Mouse (Mus musculus) naive thymus-derived CD4-positive, alpha-beta T cell, adult 2 months (primary cell): ENCODE data around the gene Chchd10.
A peak's percentile ranks its signal among the peaks of the same experiment; 100 is the strongest.
"Not testable (repeated sequence)": the region's sequence is repeated elsewhere in the genome, so short reads cannot be mapped to it uniquely, and the experiment has no call there.

ENCODE experiments used
- DNase-seq: peaks from one replicate; pipeline ENCODE4 v3.0.0-alpha.2; 2011; ENCODE audit warnings: low read depth

The Chchd10 gene

DNA sequence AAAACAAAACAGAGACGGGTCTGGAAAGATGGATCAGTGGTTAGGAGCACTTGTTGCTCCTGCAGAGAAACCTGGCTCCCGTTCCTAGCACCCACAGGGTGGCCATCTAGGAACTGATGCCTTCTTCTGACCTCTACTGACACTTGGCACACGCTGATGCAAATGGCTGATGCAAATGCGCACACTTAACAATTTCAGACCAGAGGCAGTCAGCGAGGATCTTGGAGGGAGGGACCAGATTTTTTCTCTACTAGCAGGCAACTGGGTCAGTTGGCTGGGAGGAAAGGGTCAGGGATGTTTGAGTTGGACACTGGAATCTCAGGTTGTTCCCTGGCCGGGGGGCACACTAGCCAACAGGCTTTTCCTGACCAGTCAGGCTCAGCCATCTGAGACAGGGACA is at the start of gene Chchd10:
Chchd10 (plus strand) TSS at position 240 of the 400 bp plus-strand sequence.
- DNase-seq, result no peak

DNA sequence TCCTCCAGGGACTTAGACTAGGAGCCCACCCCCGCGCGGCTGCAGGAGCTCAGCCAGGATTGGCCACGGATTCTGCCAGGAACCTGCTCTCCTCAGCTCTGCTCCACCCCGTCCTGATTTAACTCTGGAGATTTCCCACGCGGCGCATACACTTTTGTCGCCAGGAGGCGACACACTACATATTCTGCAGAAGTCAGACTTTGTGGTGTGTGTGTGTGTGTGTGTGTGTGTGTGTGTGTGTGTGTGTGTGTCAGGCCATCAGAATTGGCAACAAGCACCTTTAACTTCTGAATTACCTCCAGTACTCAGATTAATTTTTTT is 49.7 kb upstream of the Chchd10 start:
- peak; percentile 76 for DNase-seq

DNA sequence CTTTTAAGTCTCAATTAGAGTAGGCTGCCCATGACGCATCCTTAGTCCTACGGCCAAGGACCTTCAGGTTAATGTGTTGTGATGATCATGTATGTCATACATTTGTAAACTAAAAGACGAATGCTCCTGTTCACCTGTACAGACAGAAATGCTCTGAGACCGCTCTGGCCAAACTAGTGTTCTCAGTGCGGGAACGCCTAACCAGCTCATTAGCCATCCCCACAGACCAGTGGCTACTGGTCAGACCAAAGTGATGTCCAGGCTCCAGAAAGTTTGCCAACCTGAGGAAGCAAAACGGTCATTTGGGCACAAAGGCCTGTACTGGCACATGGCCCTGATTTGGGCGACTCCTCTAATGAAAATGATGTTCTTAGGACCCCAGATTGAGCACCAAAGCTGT is 48.2 kb upstream of the Chchd10 start:
- DNase-seq, result no peak

DNA sequence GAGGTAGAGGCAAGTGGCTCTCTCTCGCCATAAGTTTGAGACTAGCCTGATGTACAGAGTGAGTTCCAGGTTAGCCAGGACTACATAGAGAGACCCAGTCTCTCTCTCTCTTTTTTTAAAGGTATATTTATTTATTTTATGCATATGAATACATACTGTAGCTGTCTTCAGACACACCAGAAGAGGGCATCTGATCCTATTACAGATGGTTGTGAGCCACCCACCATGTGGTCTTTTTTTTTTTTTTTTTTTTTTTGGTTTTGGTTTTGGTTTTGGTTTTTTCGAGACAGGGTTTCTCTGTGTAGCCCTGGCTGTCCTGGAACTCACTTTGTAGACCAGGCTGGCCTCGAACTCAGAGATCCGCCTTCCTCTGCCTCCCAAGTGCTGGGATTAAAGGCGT is 45.4 kb upstream of the Chchd10 start:
- DNase-seq, result not testable (repeated sequence)

DNA sequence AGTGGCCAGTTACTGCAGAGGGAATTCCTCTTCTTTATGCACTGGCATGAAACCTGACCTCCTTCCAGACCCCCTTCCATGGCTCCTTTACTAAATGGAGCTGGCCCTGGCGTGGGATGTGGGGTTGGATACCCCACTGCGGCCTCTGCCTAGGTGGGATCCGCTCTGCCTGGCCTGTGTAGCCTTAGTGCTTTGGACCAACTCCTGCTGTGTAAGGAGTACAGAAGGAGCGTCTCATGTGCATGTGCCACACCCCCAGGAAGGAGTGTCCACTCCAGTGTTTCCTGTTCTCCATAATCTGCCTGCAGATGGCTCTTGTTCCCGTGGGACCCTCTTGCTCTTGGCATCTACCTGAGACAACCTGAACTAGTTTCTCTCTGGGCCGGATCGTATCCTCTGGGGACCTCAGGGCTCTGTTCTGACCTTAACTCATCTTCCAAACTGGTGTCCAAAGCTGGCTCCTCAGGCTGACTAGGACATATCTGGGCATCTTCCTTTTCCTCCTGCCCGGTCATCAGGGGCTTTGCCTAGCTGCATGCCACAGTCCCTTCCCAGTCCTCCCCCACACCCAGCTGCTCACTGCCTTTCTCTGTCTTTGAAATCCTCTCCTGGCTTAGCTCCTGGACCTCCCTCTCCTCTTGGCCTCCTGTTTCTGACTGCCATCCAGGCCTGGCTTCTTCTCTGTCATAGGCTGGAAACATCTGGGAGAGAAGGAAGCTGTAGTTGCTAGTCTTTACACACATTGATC is 43.4 kb upstream of the Chchd10 start:
- no peak for DNase-seq

DNA sequence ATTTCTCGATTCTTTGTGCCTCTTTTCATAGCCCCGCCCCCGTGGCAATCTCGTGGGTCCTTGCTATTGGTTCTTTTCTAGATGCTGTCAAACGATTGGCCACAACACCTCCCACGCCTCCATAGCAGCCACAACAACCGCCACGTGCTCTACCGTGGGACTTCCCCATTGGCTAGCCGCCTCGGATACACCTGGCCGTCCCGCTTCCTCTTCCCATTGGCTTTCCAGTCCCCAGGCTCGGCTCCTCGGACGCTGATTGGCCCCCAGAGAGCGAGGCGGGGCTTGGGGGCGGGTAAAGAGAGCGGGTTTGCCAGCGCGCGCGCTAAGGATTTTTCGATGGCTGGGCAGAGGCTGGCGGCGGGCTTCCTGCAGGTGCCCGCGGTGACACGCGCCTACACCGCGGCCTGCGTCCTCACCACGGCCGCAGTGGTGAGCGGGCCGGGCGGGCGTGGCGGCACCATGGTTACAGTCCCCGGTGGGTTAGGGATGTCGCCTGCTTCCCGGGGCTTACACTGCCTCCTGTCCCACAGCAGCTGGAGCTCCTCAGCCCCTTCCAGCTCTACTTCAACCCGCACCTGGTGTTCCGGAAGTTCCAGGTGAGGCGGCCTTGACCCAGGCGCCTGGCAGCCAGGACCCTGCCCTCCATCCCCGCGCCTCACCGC is 39.7 kb upstream of the Chchd10 start, which contains the start of gene Derl3:
Derl3 (plus strand) TSS at position 325 of the 662 bp plus-strand sequence.
- DNase-seq, result peak; percentile 97

DNA sequence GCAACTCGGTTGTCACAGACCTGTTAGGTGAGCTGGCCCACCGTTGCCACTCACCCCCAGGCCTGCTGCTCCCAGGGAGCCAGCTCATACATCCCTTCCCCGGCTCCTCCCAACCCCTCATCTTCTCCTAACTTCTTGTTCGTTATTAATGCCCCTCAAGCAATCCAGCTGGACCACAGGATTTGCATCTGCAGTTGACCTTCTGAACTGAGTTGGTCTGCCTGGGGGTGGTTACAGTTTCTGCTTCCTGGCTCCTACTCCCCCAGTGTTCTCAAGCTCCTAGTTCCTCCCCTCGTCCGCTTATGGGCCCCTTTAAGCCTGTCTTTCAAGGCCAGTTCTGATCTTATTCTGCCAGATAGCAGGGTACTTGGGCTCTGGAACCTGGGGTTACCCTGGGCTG is 38.3 kb upstream of the Chchd10 start:
- DNase-seq, result no peak

DNA sequence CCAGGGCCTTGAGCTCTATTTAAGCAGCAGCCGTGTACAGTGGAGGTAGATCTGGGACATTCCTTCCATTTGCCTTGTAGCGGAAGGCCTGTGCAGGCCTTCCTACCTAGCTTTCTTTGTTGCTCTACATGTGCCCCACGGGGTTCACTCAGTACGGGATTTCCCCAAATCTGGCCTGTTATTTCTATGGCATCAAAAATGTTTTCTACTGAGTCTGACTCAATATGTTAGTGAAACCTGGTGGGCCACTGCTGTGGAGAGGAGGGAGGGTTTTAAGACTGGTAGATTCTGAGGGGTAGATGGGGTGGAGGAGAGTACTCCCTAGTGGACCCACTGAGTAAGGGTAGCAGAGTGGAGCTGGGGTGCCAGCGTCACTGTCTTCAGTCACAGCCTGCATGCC is 37.2 kb upstream of the Chchd10 start:
- DNase-seq, result no peak

DNA sequence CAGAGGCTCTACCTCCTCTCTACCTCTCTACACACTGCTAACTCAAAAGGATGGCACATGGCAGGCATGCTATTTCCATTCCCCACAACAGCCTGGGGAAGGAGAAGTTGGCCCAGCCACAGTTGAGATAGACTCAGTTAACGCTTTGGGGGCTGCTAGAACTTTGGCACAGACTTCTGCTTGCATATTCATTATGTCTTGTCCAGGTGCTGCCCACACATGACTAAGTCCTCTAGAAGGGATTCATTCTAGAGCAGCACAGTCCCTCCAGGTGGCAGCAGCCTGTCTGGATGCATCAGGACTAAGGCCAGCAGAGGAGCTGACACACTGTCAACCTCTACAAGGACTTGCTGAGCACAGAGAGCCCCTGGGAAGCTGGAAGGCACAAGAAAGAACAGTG is 36.7 kb upstream of the Chchd10 start:
- no peak for DNase-seq

DNA sequence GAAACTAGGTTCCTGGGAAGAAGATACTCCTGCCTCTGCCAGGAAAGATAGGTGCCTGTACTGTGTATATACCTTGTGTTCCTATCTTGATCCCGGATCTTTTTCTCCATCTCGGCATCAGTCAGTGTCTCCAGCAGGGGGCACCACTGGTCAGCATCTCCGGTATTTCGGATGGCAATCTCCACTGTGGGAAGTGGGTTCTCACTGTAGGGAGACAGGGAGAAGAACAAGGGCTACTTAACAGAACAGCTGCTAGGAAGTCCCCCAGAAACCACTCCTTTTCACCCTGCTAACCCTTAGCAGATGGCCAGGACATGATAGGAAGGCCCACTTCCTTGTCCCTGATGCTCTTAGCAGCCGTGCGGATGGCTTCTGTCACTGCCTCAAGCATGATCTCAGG is 35.6 kb upstream of the Chchd10 start:
- peak; percentile 65 for DNase-seq

DNA sequence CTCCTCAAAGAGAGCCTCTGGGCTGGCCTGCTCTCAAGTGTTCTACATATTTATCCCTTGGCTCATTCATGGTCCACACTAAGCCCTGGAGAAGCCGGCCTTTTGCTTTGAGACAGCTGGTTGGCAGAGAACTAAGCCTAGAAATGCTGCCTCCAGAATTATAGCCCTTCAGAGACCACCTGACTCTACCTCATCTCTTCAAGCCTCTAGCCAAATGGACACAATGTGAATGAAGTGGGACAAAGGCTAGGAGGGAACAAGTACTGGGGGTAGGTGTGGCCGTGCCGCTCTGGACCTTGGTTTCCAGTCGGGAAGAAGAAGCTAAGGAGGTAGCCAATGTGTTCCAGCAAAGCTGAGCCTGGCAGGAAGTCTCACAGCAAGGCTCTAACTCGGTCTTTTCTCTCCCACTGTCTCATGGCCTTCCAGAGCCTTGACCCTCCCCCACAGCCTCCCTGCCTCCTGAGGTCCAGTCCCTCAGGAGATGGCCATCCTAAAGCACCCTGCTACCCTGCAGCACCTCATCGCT is 34.8 kb upstream of the Chchd10 start:
- no peak for DNase-seq

DNA sequence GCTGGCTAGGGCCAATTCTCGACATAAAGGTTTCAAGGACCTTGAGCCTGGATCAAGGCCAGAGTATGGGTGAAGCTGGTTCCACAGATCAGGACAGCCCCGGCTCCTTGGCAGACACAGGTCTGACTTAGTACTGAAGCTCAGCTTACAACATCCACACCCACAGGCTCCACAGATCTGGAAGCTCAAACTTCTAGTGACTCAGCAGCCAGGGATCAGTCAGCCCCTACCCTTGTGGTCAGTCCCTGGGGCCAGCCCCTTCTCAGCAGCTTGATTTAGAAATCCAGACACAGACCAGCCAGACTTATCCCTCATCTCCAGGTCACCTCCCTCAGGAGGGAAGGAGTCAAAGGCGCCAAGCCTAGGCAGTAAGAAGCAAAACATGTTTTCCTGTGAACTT is 34.1 kb upstream of the Chchd10 start:
- DNase-seq, result no peak

DNA sequence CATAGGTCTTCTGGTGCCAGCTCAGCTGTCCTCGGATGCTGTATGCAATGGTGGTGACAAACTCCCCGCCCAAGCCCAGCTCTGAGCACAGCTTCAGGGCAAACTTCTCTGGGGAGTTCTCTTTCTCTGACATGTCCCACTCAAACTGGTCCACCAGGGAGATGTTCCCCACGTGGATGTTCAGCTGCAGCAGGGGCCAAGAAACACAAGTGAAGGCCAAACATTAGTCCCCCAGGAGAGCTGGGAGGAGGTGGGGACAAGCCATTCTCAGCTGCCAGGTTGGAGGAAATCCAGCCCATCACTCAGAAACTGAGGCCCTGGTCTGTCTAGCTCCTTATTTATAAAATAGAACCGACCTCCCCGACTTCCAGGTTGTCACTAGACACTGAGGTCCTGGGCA is 28.5 kb upstream of the Chchd10 start:
- no peak for DNase-seq

DNA sequence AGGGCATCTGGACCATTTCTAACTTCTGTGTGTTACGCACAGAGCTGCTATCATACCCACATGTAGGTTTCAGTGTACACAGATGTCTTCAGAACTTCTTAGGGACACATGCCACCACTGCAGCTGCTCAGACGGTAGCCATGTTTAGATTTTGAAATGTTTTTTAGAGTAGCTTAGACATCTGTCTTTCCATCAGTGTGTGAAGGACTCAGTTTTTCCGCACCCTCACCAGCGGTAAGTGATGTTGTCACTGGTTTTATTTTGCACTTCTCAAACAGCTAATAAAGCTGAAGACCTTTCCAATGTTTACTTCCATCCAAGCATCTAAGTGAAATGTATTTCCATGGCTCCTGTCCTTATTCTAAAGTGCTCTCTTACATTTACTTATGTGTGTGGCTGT is 26.0 kb upstream of the Chchd10 start:
- no peak for DNase-seq

DNA sequence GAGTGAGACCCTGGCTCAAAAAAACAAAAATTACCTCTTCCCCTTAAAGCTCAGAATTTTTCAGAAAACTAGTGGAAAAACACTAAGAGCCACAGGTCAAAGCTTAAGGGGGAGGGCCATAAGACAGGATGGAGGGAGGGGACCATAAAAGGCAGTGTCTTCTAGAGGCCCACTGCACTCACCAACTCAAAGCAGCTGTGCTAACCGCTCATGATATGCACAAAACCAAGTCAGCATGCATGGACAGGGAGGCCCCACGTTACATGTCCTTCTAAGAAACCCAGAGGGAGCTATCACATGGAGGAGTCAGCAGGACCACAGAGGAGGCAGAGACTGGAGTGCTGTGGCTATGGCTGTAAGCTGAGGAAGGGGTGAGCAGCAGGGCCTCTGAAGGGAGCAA is 22.2 kb upstream of the Chchd10 start:
- DNase-seq, result no peak

DNA sequence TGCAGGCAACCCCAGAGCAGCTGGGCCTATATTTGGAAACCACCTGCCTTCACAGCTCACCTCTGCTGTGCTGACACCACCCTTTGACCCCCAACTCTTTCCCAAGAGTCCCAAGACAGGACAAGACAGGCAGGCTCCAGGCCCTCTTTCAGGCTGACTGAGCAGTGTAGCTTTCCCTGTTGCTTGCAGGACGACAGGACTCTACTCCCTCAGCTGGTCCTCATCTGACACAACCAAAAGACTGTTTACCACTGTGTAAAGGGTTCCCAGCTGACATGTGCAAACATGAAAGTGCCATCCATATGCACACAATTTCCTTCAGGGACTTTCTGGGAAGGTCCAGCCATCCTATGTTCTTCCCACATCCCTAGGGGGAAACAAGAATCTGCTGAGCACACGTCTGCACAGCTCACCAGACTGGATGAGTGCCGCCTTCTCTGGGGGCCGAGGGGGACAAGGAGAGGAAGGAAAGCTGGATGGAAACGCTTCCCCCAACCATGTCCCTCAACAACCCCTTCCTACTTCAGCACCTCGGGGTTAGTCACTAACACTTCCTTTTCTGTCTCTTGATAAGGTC is 19.8 kb upstream of the Chchd10 start:
- no peak for DNase-seq

DNA sequence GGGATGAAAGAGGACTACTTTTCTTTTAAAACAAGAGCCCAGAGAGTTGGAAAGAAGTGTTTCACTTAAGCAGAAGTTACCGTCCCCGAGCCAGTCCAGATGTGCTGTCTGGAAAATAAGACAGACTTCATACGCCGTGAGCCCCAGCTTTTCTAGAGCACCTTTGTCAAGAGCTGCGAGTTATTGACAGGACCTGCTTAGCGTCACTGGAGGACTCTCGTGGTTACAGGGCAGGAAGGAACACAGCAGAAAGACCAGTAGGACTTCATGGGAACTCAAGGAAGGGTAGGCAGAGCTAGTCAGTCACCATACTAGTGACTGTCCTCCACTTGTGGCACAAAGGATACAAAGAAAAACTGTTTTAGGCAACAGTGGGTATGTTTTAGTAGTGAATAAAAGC is 17.4 kb upstream of the Chchd10 start:
- DNase-seq, result no peak

DNA sequence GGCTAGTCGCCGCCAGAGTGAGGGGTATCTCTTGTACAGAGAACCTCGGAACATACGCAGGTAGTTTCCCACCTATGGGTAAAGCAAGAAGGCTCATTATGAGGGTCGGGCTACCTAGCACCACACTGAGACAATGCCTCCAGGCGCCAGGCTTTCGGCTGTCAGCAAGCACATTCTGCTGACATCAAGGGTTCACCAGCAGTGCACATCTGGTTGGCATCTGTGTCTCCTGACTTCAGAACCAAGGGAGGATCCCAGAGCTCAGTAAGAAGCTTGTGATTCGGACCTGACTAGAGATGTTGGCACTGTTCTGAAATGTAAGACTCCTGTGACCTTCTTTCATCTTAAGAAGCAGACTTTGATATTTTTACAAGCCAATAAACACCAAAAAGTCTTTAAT is 16.1 kb upstream of the Chchd10 start:
- no peak for DNase-seq

DNA sequence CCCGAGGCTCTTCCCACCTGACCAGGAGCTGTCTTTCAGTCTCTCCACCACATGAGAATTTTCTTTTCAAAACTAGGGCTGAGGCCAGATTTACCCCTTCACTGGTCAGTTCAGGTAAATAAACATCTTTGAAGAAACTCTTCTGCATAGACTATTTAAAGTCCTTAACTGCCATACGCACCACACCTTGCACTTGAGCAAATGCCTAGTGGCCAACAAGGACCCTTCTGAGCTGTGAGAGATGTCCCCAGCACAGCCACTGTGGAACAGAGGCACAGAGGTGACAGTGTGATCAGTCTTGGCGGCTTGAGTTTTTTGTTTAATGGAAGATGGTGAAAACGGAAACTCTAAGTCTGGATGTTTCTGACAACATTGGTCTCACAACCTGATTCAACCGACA is 13.9 kb upstream of the Chchd10 start:
- no peak for DNase-seq

DNA sequence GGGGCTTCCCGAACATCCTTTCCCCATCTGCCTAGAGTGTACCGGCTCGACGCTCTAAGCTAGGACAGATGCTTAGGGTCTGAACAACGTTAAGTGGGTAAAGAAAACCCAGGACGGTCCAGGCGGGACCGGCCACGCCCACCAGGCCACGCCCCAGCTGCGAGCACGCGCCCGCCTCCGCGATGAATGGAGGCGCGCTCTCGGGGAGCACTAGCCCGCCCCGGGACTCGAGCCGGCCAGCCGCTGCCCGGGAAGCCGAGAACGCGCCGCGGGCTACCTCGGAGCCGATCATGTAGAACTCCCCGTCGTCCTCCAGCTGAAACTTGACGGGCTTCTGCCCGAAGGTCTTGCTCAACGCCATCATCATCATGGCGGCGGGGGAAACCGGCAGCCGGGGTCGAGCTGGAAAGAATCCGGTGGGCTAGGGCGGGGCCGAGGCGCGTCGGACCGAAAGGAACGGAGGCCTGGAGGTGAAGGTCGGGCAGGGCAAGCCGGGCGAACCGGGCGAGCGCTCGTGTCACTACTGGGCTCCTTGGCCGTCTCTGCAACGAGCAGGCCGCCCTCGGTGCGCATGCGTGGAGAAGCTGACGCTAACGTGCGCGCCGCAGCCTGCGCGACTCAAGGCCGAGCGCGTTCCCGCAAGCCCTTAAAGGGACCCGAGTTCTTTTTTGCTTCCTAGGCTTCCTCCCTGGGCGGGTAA is 11.8 kb upstream of the Chchd10 start, which contains the start of gene Smarcb1:
Smarcb1 (minus strand) TSS at position 592 of the 700 bp plus-strand sequence.
- peak; percentile 95 for DNase-seq

DNA sequence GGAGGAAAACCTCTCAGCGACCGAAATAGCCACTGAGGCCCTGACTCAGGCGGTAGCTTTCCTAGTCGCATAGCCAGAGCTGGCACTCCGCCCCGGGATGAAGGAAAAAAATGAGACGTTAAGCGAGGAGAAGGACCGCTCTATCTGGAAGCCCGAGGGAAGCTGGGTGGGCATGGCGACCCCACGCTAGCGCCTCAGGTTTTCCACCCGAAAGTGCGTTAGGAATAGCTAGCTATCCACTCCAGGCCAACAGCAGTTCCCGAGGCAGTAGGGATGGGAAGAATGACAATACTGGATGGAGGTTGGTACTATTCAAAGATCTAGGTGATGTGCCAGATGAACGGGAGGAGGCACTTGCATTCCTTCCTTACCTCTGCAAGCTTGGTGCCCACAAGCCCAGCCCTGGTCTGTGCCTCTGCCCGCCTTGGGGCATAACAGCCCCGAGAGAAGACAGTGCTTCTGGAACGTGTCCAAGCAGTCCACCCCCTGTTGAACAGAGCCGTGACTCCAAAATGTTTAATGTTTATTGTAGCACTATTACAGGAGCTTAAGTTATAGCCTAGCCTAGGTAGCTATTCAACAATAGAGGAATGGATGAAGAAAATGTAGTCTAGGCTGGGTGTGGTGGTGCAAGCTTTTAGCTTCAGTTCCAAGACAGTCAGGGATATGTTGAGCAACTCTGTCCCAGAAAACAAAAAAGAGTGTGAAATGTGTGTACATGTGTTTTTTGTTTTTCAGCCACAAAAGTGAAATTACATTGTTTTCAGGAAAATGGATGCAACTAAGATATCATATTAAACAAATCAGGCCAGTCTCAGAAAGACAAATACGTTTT is 11.0 kb upstream of the Chchd10 start:
- DNase-seq, result peak; percentile 27

DNA sequence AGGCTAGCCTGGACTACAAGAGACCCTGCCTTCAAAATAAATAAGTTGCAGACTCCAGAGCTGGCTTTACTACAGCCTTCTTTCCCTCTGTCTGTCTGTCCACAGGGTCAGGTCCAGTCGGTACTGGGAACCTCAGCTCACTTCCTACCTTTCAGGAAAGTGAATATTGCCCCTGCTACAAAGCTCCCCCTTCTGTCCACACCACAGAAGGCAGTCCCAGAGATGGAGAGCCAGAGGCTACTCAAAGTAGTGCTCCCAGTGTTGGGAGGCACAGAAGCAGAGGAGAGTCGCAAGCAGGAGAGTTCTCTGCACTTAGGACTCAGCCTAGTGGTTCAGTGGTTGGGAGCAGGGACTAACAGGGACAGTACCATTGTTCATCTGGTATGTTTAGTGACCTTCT is 8.6 kb upstream of the Chchd10 start:
- DNase-seq, result no peak
